Mouse (Mus musculus): ENCODE measurements at regions not wholly inside any gene's neighbourhood (a gene's known extent, or its start where the extent isn't known, plus 50 kb on each side); places are given as distances from the start of the nearest gene placed in this dataset.

- 42% methylated on average over 8 of the region's 8 CpGs for WGBS
- H3K27ac ChIP-seq (ENCODE audit: insufficient read depth, low read depth, low read length) = no peak overlapping the region
- H3K4me1 ChIP-seq (ENCODE audit: control insufficient read depth, insufficient read depth, low read length) = peaks cover 13% of the 10 kb centered on the region
- no peak overlapping the region for H3K4me3 ChIP-seq (ENCODE audit: insufficient read depth, low read depth, low read length)
- TF ChIP-seq CTCF (IDR thresholded peaks at IDR 0.05; ENCODE audit: insufficient read depth, low read depth, low read length) (no peak), POLR2A (IDR thresholded peaks at IDR 0.05; ENCODE audit: insufficient read depth, low read depth, low read length) (no peak)
These were observed 86.6 kb upstream of the A230072I06Rik start for GRCm38 (mm10) chr8:12192006-12192405.

- no peak overlapping the region for H3K4me3 ChIP-seq (ENCODE audit: insufficient read depth, low read depth, low read length)
- no peak overlapping the region for H3K27ac ChIP-seq (ENCODE audit: insufficient read depth, low read depth, low read length)
- TF ChIP-seq POLR2A (IDR thresholded peaks at IDR 0.05; ENCODE audit: insufficient read depth, low read depth, low read length) = no peak
- TF ChIP-seq CTCF (IDR thresholded peaks at IDR 0.05; ENCODE audit: insufficient read depth, low read depth, low read length) = no peak
- H3K4me1 ChIP-seq (ENCODE audit: control insufficient read depth, insufficient read depth, low read length) = peaks cover 3% of the 10 kb centered on the region; the same call in 1 of the 2 replicates
- WGBS = 75% methylated on average over 1 of the region's 1 CpGs
These were observed 72.7 kb upstream of the A230072I06Rik start for GRCm38 (mm10) chr8:12205909-12206308.

- TF ChIP-seq POLR2A (IDR thresholded peaks at IDR 0.05; ENCODE audit: insufficient read depth, low read depth, low read length) (no peak), CTCF (IDR thresholded peaks at IDR 0.05; ENCODE audit: insufficient read depth, low read depth, low read length) (no peak)
- peaks cover 3% of the 10 kb centered on the region; the same call in 1 of the 2 replicates for H3K4me1 ChIP-seq (ENCODE audit: control insufficient read depth, insufficient read depth, low read length)
- no peak overlapping the region for H3K4me3 ChIP-seq (ENCODE audit: insufficient read depth, low read depth, low read length)
- WGBS = 75% methylated on average over 3 of the region's 3 CpGs
- H3K27ac ChIP-seq (ENCODE audit: insufficient read depth, low read depth, low read length) = no peak overlapping the region
These were observed 71.2 kb upstream of the A230072I06Rik start for GRCm38 (mm10) chr8:12207412-12207811.

GRCm38 (mm10) chr8:12213774-12214173 is 64.8 kb upstream of the A230072I06Rik start:
- no peak for TF ChIP-seq POLR2A (IDR thresholded peaks at IDR 0.05; ENCODE audit: insufficient read depth, low read depth, low read length)
- no peak for TF ChIP-seq CTCF (IDR thresholded peaks at IDR 0.05; ENCODE audit: insufficient read depth, low read depth, low read length)

GRCm38 (mm10) chr8:12214205-12215019 is 64.2 kb upstream of the A230072I06Rik start:
- 10% methylated on average over 24 of the region's 24 CpGs for WGBS
- Histone ChIP-seq H3K4me1 (ENCODE audit: control insufficient read depth, insufficient read depth, low read length) (peaks cover 29% of the 10 kb centered on the region), H3K4me3 (ENCODE audit: insufficient read depth, low read depth, low read length) (peak overlapping the region; percentile 20; the same call in 1 of the 2 replicates), H3K27ac (ENCODE audit: insufficient read depth, low read depth, low read length) (peak overlapping the region; percentile 93)
- TF ChIP-seq POLR2A (IDR thresholded peaks at IDR 0.05; ENCODE audit: insufficient read depth, low read depth, low read length) (no peak), CTCF (IDR thresholded peaks at IDR 0.05; ENCODE audit: insufficient read depth, low read depth, low read length) (no peak)

More at GRCm38 (mm10) chr8:12213774-12214173, 64.8 kb upstream of the A230072I06Rik start:
- H3K4me3 ChIP-seq (ENCODE audit: insufficient read depth, low read depth, low read length) = peak overlapping the region; percentile 20; the same call in 1 of the 2 replicates
- peaks cover 26% of the 10 kb centered on the region for H3K4me1 ChIP-seq (ENCODE audit: control insufficient read depth, insufficient read depth, low read length)
- peak overlapping the region; percentile 93 for H3K27ac ChIP-seq (ENCODE audit: insufficient read depth, low read depth, low read length)
- 49% methylated on average over 7 of the region's 7 CpGs for WGBS

- TF ChIP-seq POLR2A (IDR thresholded peaks at IDR 0.05; ENCODE audit: insufficient read depth, low read depth, low read length) = no peak
- TF ChIP-seq CTCF (IDR thresholded peaks at IDR 0.05; ENCODE audit: insufficient read depth, low read depth, low read length) = no peak
- Histone ChIP-seq H3K4me3 (ENCODE audit: insufficient read depth, low read depth, low read length) (no peak overlapping the region), H3K4me1 (ENCODE audit: control insufficient read depth, insufficient read depth, low read length) (peaks cover 19% of the 10 kb centered on the region), H3K27ac (ENCODE audit: insufficient read depth, low read depth, low read length) (no peak overlapping the region)
- WGBS = 80% methylated on average over 9 of the region's 9 CpGs
These were observed 57.1 kb upstream of the A230072I06Rik start for GRCm38 (mm10) chr8:12221506-12221905.

GRCm38 (mm10) chr8:12223376-12223775 is 55.2 kb upstream of the A230072I06Rik start:
- Histone ChIP-seq H3K4me3 (ENCODE audit: insufficient read depth, low read depth, low read length) (no peak overlapping the region), H3K4me1 (ENCODE audit: control insufficient read depth, insufficient read depth, low read length) (peaks cover 15% of the 10 kb centered on the region), H3K27ac (ENCODE audit: insufficient read depth, low read depth, low read length) (no peak overlapping the region)
- TF ChIP-seq POLR2A (IDR thresholded peaks at IDR 0.05; ENCODE audit: insufficient read depth, low read depth, low read length) = no peak
- no peak for TF ChIP-seq CTCF (IDR thresholded peaks at IDR 0.05; ENCODE audit: insufficient read depth, low read depth, low read length)
- 97% methylated on average over 1 of the region's 1 CpGs for WGBS
